Mouse (Mus musculus): ENCODE data around the gene Nin. TPM values are rescaled to one million over a fixed set of nuclear protein-coding genes. Genes with fewer than 3 reads are reported as not detected.

The Nin gene
- total and polyA plus RNA-seq, 3 experiments, result 9.1 to 34.2 (median 29.7) TPM

DNA sequence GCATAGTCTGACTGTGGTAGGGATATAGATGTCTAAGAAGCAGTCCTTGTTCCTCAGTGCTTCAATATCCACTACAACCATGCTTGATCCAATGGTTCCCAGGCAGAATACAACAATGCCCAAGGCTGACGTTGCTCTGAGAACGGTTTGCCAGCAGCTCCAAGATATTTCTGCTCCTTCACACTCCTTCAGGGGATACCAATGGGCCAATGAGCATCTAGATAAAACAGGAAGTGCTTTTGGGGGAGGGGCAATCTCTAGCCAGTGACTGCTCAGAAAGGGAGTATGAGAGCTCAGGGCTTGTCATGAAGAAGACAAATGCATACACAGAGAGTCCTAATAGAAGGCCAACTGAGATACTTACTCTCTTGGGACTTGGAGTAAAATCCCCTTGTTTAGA lies 6.0 kb upstream of the Nin start:
- DNase-seq, result no peak

DNA sequence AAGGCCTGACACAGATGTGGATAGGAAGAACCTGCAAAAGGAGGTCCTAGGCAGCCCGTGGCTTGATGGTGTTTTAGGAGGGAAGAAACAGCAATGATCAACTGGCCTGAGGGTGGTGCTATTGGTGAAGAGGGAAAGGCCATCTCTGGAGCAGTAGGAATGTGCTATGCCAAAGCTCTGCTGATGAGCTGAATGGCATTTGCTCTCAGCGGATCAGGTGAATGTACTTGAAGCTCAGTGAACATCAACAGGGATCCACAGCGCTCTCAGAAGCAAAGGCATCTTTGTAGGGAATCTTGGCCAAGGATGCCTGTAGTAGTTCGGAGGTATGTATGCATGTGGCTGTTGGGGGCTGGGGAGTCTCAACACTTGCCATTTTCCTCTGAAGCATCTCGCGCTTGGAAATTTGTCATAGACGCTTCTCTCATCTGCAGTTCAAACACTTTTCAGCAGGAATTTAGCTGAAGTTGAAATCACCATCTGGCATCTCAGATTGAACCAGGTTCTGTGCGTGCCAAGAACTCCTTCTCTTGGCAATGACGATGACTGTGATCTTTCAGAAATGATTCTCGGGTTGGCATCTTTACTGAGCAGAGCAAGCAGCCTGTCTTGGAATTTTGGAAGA lies 5.3 kb upstream of the Nin start:
- no peak for DNase-seq

DNA sequence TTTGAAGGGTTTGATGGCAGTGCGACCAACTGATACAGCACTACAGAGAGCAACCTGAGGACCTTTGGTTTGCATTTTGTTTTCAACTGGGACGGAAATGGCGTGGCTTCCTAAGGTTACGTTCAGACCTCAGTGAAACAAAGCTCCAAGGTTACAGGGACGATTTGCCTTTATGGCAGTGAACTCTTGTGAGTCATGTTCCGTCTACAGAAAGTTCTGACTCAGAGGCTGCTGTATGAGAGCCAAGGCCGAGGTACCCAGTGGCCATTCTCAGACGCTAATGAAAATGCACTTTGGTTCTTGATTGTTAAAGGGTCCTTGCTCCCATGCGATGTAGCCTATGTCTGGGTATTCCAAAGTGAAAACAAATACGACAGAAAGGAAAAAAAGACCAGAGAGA lies 3.6 kb upstream of the Nin start:
- DNase-seq, result peak; percentile 77

DNA sequence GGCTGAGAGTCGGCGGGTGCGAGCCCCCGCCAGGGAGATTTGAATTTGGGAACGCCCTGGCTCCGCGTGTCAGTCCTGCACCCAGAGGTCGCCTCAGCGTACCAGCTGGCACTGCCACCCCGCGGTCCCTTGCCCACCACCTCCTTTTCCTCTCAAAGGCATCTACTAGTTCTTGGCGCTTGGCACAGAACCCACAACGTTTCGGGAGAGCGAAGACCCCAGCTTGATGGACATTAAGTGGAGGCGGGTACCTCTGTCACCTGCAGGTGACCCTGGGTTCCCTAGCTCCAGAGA lies 1.5 kb downstream of the Nin start:
- no peak for DNase-seq

DNA sequence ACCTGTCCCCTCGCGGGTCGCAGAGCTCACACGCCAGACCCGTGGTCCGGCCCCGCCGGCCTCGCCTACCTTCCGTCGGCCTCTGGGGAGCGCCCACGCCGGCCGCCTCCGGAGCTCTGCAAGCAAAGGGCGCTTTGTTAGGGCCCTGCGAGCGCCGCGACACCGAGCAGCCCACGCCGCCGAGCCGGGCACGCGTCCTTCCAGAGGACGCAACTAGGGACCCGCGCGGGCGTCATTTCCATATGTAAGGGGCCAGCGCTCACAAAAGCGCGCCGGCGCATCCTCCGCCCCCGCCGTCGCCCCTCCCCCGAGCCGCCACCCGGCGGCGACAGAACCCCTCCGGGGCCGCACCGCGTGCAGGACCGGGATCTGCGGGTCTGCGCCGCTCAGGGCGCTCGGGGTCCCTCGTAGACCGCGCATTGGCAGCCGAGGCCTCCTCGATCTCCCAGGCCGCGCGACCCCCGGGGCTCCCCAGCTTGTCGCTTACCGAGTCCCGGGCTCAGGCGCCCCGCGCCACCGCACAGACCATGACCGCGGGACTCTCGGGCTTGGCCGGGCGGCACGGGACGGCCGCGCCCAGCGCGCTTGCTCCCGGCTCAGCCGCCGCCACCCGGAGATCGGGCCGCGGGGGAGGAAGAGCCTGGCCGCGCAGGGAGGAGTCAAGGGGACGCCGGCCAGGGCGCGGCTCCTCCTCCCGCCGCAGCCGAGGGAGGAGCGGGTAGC lies 2.0 kb downstream of the Nin start:
- DNase-seq, result peak; percentile 92

DNA sequence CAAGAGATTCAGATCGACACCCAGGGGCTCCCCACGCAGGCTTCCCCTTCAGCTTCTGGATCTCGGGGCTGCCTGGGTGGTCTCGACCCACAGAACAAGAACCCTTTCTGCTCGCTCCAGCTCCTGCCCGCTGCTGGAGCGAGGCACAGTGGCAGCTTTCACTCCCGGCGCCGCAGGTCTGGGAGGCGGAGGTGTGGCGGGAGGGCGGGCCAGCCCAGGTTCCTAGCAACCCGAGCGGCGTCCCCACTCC lies 2.5 kb downstream of the Nin start:
- DNase-seq, result peak; percentile 71

DNA sequence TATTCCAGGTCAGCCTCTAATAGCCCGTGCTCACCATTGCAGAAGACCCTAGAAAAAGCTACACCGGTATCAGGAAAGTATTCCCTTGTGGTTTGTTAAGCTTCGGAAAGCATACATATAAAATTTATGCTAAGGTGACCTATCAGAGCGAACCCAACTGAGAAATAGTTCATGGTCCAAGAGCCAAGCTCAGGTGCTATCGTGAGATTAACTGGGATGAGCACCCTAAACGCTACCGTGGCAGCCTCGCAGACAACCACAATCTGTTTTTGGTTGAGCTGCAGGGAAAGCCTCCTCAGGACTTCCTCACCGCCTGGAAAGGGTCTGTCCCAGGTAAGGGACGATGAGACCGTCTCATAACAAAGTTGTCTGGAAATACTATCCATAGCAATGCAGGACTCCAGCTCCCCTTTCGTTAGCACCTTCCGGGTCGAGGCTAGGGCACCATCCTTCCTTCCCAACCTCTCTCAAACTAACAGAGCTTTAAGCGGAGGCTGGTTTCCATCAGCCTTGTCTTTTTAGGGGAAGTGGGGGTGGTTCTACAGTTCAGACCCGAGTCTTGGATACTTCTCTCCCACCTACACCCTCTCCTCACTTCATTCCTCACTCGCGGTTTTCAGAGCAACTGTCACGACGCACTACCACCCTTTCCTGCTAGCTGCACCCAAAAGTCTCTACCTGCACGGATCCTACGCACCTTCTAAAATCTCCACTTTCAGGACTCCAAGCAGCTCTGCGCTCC lies 3.0 kb downstream of the Nin start:
- peak; percentile 28 for DNase-seq

DNA sequence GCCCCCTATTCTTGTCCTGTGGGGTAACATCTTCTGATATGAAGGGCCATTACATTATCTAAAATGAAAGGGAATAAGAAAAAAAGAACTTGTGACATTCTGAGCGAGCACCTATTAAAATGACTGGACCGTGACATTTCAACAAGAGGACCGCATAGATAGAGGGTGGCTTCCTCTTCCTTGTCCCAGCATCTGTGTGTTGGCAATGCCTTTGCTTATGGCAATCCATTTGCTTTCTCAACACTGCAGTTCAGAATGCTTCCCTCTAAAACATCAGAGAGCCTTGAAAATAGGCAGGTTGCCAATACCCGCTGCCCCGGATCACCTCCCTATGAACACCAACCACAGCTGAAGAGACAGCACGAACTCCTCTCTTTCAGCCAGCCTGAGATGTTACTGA lies 3.6 kb downstream of the Nin start:
- DNase-seq, result peak; percentile 56

DNA sequence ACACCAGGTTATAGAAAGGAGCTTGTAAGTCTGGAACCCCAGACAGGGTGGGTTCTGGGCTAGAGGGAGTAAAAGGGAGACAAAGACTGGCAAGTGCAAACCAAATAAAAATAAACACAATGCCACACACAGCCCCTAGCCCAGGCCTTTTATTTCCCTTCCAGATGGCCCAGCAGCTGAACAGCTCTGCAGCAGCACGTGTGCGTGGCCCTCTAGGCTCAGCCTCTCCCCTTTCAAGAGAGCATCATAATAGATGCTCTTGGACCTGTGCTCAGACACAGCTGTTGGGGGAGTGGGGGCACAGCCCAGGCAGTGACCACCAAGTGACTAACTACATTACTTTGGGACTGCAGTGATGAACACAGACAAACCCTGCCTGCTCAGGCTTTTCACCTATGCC lies 5.4 kb downstream of the Nin start:
- no peak for DNase-seq

DNA sequence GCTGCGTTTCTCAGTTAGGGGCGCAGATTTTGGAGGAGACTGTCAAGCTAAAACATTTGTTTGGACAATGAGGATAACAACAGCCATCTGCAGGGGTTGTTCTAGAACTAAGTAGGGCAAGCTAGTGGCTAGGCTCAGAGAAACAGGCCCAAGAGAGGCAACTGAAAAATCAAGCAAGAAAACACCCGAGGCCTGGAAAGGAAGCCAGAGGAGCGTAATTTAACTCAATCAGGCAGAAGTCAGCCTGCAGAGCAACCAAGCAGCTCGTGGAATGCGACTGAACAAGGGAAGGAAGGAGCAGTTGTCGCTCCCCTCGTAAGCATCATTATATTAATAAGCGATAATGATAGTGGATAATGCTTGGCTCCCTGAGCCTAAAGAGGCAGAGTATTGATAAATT lies 7.0 kb downstream of the Nin start:
- DNase-seq, result no peak

DNA sequence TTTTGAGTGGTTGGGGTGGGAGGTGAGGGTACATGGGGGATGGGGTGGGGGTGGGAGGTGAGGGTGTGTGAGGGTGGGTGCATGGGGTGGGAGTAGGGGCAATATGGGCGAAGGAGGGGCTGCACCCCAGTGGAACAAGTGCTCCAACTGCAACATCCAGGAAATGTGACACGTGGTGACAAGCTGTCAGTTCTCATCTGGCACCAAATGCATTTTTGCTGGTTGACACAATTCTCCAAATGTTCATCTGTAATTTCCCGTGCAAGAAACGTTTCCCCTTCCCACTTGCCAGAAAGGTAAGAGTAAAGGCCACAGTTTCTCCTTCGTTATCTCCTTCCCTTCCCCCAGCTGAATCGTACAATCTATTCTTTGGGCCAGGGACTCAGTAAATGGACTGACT lies 7.6 kb downstream of the Nin start:
- no peak for DNase-seq

DNA sequence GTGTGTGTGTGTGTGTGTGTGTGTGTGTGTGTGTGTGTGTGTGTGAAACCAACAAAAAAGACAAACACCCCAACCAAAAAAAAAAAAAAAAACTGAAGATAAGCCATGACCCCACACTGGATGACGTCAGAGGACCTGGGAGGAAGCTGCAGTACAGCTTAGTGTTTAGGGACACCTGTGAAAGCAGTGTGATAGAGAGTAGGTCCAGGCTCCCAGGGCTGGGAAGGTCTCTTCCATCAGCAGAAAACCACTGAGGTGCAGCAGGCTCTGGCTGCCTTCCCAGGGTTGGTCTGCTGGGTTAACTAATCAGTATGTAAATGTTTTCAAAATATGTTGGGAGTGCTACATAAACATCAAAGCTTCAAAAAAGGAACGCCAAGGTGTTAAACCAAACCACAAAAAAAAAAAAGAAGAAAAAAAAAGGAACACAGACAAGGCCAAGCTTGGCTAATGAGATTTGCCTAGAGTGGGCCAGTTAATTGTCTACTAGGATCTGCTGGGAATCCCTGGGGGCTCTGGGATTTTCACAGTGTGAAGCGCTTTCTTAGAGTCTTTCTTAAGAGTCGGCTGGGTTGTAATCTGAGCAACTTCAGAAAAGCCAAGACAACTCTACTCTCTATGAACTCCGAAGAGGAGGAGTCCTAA lies 8.6 kb downstream of the Nin start:
- no peak for DNase-seq

DNA sequence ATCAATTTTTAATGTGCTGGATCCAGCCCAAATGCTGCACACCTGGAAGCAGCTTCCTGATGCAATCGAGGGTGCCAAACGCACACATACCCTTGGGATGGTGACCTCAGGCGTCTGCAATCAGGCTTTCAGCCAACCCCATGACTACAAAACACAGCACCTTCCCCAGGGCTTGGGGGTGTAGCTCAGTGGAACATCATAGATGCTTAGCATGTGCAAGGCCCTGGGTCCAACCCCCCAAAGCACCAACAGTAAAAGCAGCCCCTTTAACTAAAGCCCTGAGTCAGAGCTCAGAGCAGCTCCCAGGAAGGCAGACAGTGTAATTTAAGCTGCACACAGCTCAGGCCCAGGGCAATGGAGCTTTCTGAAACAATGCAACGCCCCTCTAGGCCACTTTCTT lies 9.3 kb downstream of the Nin start:
- peak; percentile 25 for DNase-seq

DNA sequence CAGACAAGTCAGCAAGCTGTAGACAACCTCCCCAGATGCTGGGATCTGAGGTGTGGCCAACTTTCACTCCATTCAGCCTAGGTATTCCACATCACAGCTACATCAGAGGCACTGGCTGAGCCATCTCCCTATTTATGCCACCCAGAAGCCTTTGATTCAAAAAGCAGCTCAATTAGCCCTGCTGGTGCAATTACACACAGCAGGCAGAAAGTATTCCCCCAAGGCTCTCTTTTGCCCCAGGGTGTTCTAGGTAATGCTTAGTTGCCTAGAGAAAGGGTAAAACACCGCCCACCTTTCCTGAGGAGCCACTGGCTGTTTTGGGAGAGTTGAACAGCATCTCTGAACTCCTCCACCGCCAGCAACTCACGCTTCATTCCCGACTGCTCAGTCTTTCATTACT lies 10.3 kb downstream of the Nin start:
- no peak for DNase-seq

DNA sequence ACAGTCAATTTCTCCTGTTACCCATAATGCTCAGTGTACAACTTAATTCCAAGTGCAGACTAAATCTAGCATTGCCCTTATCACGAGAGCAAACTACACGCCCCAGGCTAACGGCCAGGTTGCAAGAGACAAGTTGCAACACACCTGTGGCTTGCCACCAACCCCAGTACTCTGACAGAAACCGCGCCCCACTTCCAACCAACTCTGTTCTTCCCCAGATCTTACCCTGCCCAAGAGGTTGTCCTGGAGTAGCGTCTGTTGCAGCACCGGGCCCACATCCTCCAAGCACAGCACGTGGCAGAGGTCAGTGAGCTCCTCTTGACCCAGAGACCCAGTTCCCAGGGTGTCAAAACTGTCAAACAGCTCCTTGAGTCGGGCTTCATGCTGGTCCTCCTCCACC lies 11.1 kb downstream of the Nin start:
- peak; percentile 19 for DNase-seq

DNA sequence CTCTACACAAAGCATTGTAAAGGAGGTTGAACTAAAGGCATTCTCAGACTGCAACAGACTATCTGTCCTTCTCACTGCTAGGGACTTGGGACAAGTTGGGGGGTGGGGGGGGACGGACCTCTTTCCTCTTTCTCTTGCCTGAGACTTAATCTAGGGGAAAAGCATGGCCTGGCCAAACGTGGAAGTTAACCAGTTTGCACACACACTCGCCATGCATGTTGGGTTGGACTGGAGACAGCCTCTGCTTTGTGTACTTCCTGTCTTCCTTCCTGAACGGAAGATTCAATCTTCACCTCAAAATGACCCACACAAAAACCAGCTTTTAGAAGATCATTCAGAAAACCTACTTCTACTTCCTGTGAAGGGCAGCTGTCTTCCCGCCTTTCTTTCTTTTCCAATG lies 11.7 kb downstream of the Nin start:
- DNase-seq, result no peak

DNA sequence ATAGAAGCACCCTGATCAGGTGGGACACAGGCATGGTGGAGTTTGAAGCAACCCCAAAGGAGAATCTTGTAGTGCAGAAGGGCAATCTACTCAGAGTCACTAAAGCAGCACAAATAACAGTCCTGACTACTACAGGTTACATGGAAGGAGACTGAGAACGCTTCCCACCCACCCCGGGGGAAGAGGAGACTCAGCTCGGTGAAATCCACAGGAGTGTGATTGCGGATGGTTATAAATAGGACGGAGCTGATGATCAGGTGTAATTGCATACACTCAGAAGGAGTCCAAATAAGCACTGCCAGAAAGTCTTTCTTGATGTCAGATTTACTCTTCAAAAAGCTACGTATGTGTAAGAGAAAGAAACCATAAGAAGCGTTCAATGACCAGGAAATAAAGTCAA lies 15.6 kb downstream of the Nin start:
- no peak for DNase-seq

DNA sequence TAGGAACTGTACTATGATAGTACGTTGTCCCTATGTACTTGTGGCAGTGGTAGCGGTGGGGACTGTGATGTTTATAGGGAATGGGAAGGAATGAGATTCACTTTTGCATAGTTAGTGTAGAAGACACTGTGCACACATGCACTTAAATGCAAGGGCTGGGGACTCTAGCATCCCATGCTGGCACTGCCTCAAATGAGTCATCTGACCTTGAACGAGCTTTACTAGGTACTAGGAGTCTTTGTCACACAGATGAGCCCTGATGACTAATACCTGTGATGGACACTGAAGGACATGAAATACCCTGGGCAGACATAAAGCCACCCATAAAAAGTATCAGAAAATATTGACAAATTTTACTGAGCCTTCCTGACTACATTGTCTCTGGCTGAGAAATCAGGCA lies 16.2 kb downstream of the Nin start:
- peak; percentile 90 for DNase-seq

DNA sequence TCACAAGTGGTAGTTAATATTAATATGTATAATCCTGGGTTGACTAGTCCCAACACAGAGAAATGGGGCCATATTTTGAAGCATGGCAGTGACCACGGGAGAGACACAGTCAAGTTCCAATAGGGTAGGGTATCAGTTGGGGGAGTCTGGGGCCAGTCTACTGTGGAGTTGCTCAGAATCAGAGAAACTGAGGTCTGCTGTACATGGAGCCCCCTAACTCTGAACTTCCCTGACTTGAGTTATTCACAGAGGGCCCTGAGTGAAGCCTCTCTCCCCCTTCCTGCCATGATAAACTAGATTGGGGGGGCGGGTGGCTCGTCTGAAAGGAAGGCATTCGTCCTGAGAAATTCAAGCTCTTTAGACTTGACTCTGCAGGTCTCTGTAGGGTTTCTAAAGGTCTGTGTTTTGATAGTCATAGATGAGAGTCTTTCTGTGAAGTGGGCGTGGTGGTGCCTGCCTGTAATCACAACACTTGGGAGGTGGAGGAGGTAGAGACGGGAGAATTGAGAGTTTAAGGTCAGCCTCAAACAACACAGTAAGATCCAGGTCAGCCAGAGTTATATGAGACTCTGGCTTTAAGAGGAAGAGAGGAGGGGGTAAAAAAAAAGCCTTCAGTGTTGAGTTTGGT lies 20.1 kb downstream of the Nin start:
- no peak for DNase-seq

DNA sequence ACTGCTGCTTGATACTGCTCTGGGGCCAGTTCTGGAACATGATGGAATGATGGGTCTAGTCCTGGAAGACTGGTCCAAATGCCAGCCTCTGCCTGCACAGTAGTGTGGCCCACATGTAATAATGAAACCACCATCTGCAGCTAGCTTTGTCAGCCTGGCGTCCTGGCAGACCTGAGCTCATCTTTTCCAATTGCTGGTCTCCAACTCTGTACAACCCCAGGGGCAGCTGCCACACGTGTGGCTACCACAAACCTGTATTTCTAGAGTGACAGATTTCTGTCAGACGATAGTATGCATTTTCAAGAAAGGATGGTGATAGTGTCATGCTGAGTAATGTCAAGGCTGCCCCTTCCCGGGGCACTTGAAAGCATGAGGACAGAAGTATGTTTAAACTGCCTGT lies 25.2 kb downstream of the Nin start:
- DNase-seq, result no peak

DNA sequence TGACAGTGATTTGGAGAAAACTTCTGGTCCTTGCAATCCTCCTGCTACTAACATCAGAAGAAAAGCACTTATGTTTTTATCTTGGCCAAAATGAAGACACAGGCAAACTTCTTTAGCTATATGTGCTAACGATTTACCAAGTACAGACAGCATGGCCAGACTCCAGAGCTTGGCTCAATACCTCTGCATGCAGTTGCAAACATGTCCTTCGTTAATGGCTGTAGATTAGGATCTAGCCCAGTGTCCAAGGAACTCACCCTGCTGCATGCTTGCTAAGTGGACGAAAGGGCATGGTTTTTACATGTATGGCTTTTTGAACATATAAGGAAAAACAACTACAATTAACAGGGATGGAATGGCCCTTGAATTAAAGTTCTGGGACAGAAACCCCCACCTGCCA lies 28.2 kb downstream of the Nin start:
- DNase-seq, result no peak

DNA sequence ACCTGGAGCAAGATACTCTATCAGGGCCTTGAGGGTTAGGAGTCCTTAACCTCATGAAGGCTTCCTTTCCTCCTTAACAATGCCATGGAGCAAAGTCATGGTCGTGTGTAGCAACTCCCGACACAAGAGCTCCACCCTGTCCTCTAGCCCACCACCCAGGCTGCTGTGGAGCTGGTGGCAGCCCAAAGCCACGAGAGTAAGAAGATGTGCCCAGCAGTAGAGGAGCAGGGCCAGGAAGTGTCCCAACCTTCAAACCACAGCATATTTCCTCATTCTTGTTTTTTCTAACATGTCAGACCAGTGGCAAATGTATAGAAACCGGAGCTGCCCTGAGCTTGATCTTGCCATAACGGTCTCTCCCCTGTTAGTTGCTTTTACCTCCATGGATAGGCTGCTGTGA lies 29.3 kb downstream of the Nin start:
- no peak for DNase-seq

DNA sequence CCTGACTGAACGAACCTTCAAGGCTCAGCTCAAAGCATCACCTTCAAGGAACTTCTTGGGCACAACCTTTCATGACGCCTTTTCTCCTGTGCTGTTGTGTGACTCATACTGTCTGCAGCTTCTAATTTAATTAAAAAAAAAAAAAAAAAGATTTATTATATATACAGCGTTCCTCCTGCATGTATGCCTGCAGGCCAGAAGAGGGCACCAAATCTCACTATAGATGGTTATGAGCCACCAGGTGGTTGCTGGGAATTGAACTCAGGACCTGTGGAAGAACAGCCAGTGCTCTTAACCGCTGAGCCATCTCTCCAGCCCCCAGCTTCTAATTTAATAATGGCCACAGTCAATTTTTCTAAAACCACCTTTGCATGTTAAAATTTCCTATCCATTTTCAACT lies 29.8 kb downstream of the Nin start:
- no peak for DNase-seq

Data from adrenal gland, adult 2 months (tissue).